Mouse (Mus musculus) neural tube, embryonic 14.5 days (tissue): ENCODE results near the gene Nxph4. TPM values are rescaled to one million over a fixed set of nuclear protein-coding genes. Genes with fewer than 3 reads are reported as not detected.

Experiments
- ATAC-seq: fragments of 200-750 bp; cut with Nextera tagmentation; 2 replicates; pipeline ENCODE4 v1.8.0; 2017; ENCODE audit warnings: low read depth, mild to moderate bottlenecking, moderate TSS enrichment, moderate library complexity
- H3K27ac ChIP-seq: fragments of 300-500 bp; sonication (generic); 2 replicates; pipeline ENCODE4 v1.5.1; 2014; ENCODE audit warnings: low read depth, mild to moderate bottlenecking, control low read depth, low read length, moderate library complexity, mixed read lengths
- H3K27me3 ChIP-seq: fragments of 300-500 bp; sonication (generic); 2 replicates; pipeline ENCODE4 v1.6.1; 2014; ENCODE audit warnings: low read length; ENCODE audit not compliant: control insufficient read depth, insufficient read depth
- H3K36me3 ChIP-seq: fragments of 300-500 bp; sonication (generic); 2 replicates; pipeline ENCODE4 v1.6.1; 2014; ENCODE audit warnings: low read length, mixed read lengths; ENCODE audit not compliant: control insufficient read depth, insufficient read depth
- H3K4me1 ChIP-seq: fragments of 300-500 bp; sonication (generic); 2 replicates; pipeline ENCODE4 v1.6.1; 2014; ENCODE audit warnings: low read length; ENCODE audit not compliant: control insufficient read depth, insufficient read depth
- H3K4me2 ChIP-seq: fragments of 300-500 bp; sonication (generic); 2 replicates; pipeline ENCODE4 v1.6.1; 2014; ENCODE audit warnings: mild to moderate bottlenecking, low read depth, low read length, control low read depth
- H3K4me3 ChIP-seq: fragments of 300-500 bp; sonication (generic); 2 replicates; pipeline ENCODE4 v1.5.1; 2014; ENCODE audit warnings: low read depth, low read length, control low read depth, mixed read lengths
- H3K9ac ChIP-seq: fragments of 300-500 bp; sonication (generic); replicated peaks from 2 replicates; pipeline ENCODE4 v1.6.1; 2014; ENCODE audit warnings: low read depth, mild to moderate bottlenecking, control low read depth, low read length, mixed read lengths
- H3K9me3 ChIP-seq: fragments of 300-500 bp; sonication (generic); 2 replicates; pipeline ENCODE4 v1.6.1; 2016; ENCODE audit warnings: low read length; ENCODE audit not compliant: control insufficient read depth
- WGBS: fragments of 180-500 bp; shearing (Covaris S2); extraction: QIAGEN DNeasy Blood & Tissue Kit; methylation state at CpG from one replicate; pipeline ENCODE4 v1.1.7; 2014; 5-methylcytosine and 5-hydroxymethylcytosine counted together
- polyA plus RNA-seq: library from polyadenylated mRNA; unstranded; fragments of >200 nt; fragmentation: Nextera tagmentation; extraction: Ambion mirVana; gene quantifications from 2 replicates; pipeline ENCODE4 v1.2.1, GENCODE M21; 2014

The Nxph4 gene
- polyA plus RNA-seq, 1 experiment from 2014 or later = 80.4 TPM

GRCm38 (mm10) chr10:127570937-127571641 is 36.7 kb upstream of the Nxph4 start:
- 94% methylated on average over 17 of the region's 17 CpGs for WGBS
- no peaks in the 10 kb centered on the region for H3K27me3 ChIP-seq
- no peaks in the 10 kb centered on the region for H3K9me3 ChIP-seq
- no peak for ATAC-seq
- H3K36me3 ChIP-seq = peaks cover 82% of the 10 kb centered on the region
- H3K4me2 ChIP-seq = no peak overlapping the region
- H3K4me3 ChIP-seq = no peak overlapping the region
- H3K4me1 ChIP-seq = no peaks in the 10 kb centered on the region
- H3K27ac ChIP-seq = no peak overlapping the region
- H3K9ac ChIP-seq = no peak overlapping the region

- H3K27ac ChIP-seq = no peak overlapping the region
- H3K36me3 ChIP-seq = peaks cover 79% of the 10 kb centered on the region
- H3K9me3 ChIP-seq = no peaks in the 10 kb centered on the region
- H3K27me3 ChIP-seq = no peaks in the 10 kb centered on the region
- no peak overlapping the region for H3K9ac ChIP-seq
- no peak overlapping the region for H3K4me2 ChIP-seq
- H3K4me1 ChIP-seq = no peaks in the 10 kb centered on the region
- 84% methylated on average over 6 of the region's 6 CpGs for WGBS
- ATAC-seq = no peak
- H3K4me3 ChIP-seq = no peak overlapping the region
These were observed 36.0 kb upstream of the Nxph4 start for GRCm38 (mm10) chr10:127570384-127570783.

- ATAC-seq = peak; percentile 56; the same call in 1 of the 2 replicates
- Histone ChIP-seq H3K4me2 (no peak overlapping the region), H3K4me3 (no peak overlapping the region), H3K36me3 (peaks cover 74% of the 10 kb centered on the region), H3K27me3 (no peaks in the 10 kb centered on the region), H3K9ac (no peak overlapping the region), H3K27ac (no peak overlapping the region), H3K4me1 (no peaks in the 10 kb centered on the region), H3K9me3 (no peaks in the 10 kb centered on the region)
- WGBS = 25% methylated on average over 3 of the region's 3 CpGs
These were observed 35.1 kb upstream of the Nxph4 start for GRCm38 (mm10) chr10:127569450-127569849.

- H3K4me2 ChIP-seq = no peak overlapping the region
- peaks cover 74% of the 10 kb centered on the region for H3K36me3 ChIP-seq
- no peaks in the 10 kb centered on the region for H3K27me3 ChIP-seq
- H3K9me3 ChIP-seq = no peaks in the 10 kb centered on the region
- no peak for ATAC-seq
- no peaks in the 10 kb centered on the region for H3K4me1 ChIP-seq
- WGBS = 94% methylated on average over 28 of the region's 28 CpGs
- no peak overlapping the region for H3K9ac ChIP-seq
- no peak overlapping the region for H3K27ac ChIP-seq
- H3K4me3 ChIP-seq = no peak overlapping the region
These were observed 32.4 kb upstream of the Nxph4 start for GRCm38 (mm10) chr10:127566553-127567326.

GRCm38 (mm10) chr10:127564301-127564700 is 29.9 kb upstream of the Nxph4 start:
- peaks cover 86% of the 10 kb centered on the region for H3K36me3 ChIP-seq
- H3K9ac ChIP-seq = no peak overlapping the region
- no peaks in the 10 kb centered on the region for H3K9me3 ChIP-seq
- no peak overlapping the region for H3K4me2 ChIP-seq
- H3K4me1 ChIP-seq = no peaks in the 10 kb centered on the region
- no peak overlapping the region for H3K4me3 ChIP-seq
- H3K27ac ChIP-seq = no peak overlapping the region
- H3K27me3 ChIP-seq = no peaks in the 10 kb centered on the region
- WGBS = 45% methylated on average over 13 of the region's 13 CpGs
- ATAC-seq = no peak

- Histone ChIP-seq H3K4me2 (no peak overlapping the region), H3K4me1 (no peaks in the 10 kb centered on the region), H3K9ac (no peak overlapping the region), H3K9me3 (no peaks in the 10 kb centered on the region), H3K27ac (no peak overlapping the region), H3K27me3 (no peaks in the 10 kb centered on the region), H3K36me3 (peaks cover 86% of the 10 kb centered on the region), H3K4me3 (no peak overlapping the region)
- ATAC-seq = no peak
- WGBS = 82% methylated on average over 8 of the region's 8 CpGs
These were observed 29.5 kb upstream of the Nxph4 start for GRCm38 (mm10) chr10:127563840-127564239.

- Histone ChIP-seq H3K9me3 (no peaks in the 10 kb centered on the region), H3K4me2 (no peak overlapping the region), H3K27ac (no peak overlapping the region), H3K4me1 (no peaks in the 10 kb centered on the region), H3K9ac (no peak overlapping the region), H3K27me3 (no peaks in the 10 kb centered on the region), H3K4me3 (no peak overlapping the region), H3K36me3 (peaks cover 90% of the 10 kb centered on the region)
- ATAC-seq = no peak
These were observed 26.8 kb upstream of the Nxph4 start for GRCm38 (mm10) chr10:127561145-127561544.

- Histone ChIP-seq H3K4me2 (no peak overlapping the region), H3K4me1 (no peaks in the 10 kb centered on the region), H3K9me3 (no peaks in the 10 kb centered on the region), H3K4me3 (no peak overlapping the region), H3K9ac (no peak overlapping the region), H3K27me3 (no peaks in the 10 kb centered on the region), H3K36me3 (peaks cover 95% of the 10 kb centered on the region), H3K27ac (no peak overlapping the region)
- ATAC-seq = no peak
- 88% methylated on average over 13 of the region's 13 CpGs for WGBS
These were observed 23.0 kb upstream of the Nxph4 start for GRCm38 (mm10) chr10:127557397-127557796.

GRCm38 (mm10) chr10:127555703-127556102 is 21.3 kb upstream of the Nxph4 start:
- no peaks in the 10 kb centered on the region for H3K4me1 ChIP-seq
- no peaks in the 10 kb centered on the region for H3K9me3 ChIP-seq
- ATAC-seq = peak; percentile 18; the same call in 1 of the 2 replicates
- H3K27me3 ChIP-seq = no peaks in the 10 kb centered on the region
- no peak overlapping the region for H3K4me2 ChIP-seq
- peaks cover 95% of the 10 kb centered on the region for H3K36me3 ChIP-seq
- WGBS = 50% methylated on average over 18 of the region's 18 CpGs
- no peak overlapping the region for H3K9ac ChIP-seq
- H3K4me3 ChIP-seq = no peak overlapping the region
- no peak overlapping the region for H3K27ac ChIP-seq
